Mouse (Mus musculus): ENCODE data around the gene Tpcn2. TPM values are rescaled to one million over a fixed set of nuclear protein-coding genes. Genes with fewer than 3 reads are reported as not detected.

The Tpcn2 gene
- polyA plus RNA-seq, 1 experiment from 2014 or later, result 18.6 TPM

DNA sequence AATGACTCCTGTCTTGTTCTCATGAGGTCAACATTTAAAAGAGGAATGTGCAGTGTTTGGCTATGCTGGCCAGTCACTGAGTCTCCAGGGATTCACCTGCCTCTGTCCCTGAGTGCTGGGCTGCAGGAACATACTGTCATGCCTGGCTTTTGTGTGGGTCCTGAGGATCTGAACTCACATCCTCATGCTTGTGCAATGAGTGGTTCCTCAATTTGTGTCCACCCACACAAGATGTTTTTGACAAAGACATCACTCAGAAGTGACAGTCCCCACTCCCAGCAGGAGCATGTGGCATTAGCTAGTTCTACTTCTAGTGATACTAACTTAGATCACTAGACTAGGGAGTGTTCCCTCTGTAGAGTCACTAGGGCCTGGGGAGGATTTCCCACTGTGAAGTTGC, 93.3 kb downstream of the Tpcn2 start:
- no peaks in the 10 kb centered on the region for H3K27me3 ChIP-seq
- in situ Hi-C loops (cut with MboI; ENCODE audit: low pct_unique_long_range_greater_than_20kb), result no loop called here
- CTCF ChIA-PET, result no interaction called here
- ATAC-seq (no peak), DNase-seq (ENCODE audit: low read depth, low spot score) (no peak)
- no peak for TF ChIP-seq CTCF (IDR thresholded peaks at IDR 0.05)
- POLR2A ChIA-PET, result interaction anchor here (0.6 kb wide), 1 partner anchor 70 kb away, joined by 3 read pairs; no protein-coding TSS in a partner anchor

- no peak for TF ChIP-seq CTCF (IDR thresholded peaks at IDR 0.05)
- ChIA-PET POLR2A (no interaction called here), CTCF (no interaction called here)
- ATAC-seq, result no peak
- in situ Hi-C loops (cut with MboI; ENCODE audit: low pct_unique_long_range_greater_than_20kb), result no loop called here
- no peaks in the 10 kb centered on the region for H3K27me3 ChIP-seq
- no peak for DNase-seq (ENCODE audit: low read depth, low spot score)
Observed at GRCm38 (mm10) chr7:145189342-145189741, 94.5 kb downstream of the Tpcn2 start.

DNA sequence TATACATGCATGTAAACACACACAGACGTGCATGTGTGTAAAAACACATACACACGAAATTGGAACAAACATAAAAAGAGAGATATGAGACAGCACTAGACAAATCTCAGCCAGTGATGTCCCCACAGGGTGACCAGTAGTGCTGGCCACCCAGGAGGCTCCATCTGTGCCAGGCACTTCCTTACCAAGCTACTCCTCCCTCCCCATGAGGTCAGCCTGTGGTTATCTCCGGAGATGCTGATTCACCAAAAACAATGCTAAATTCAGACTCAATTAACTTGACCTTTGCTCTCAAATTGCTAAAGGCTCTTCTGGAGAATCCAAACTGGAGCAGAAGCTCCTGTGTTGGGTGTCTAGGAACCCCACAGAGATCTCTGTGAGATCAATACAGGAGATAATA, 96.0 kb downstream of the Tpcn2 start:
- POLR2A ChIA-PET, result no interaction called here
- CTCF ChIA-PET, result interaction anchor here (1.2 kb wide), 1 partner anchor 36 kb away, joined by 3 read pairs; no protein-coding TSS in a partner anchor
- no peak for ATAC-seq
- DNase-seq (ENCODE audit: low read depth, low spot score), result no peak
- in situ Hi-C loops (cut with MboI; ENCODE audit: low pct_unique_long_range_greater_than_20kb), result no loop called here
- no peaks in the 10 kb centered on the region for H3K27me3 ChIP-seq
- TF ChIP-seq CTCF (IDR thresholded peaks at IDR 0.05), result no peak

GRCm38 (mm10) chr7:145182388-145182787, 101.4 kb downstream of the Tpcn2 start:
- no peaks in the 10 kb centered on the region for H3K27me3 ChIP-seq
- ChIA-PET CTCF (no interaction called here), POLR2A (interaction anchor here (0.8 kb wide), 1 partner anchor 24 kb away, joined by 3 read pairs; no protein-coding TSS in a partner anchor)
- in situ Hi-C loops (cut with MboI; ENCODE audit: low pct_unique_long_range_greater_than_20kb), result no loop called here
- TF ChIP-seq CTCF (IDR thresholded peaks at IDR 0.05), result no peak
- ATAC-seq, result no peak
- no peak for DNase-seq (ENCODE audit: low read depth, low spot score)

DNA sequence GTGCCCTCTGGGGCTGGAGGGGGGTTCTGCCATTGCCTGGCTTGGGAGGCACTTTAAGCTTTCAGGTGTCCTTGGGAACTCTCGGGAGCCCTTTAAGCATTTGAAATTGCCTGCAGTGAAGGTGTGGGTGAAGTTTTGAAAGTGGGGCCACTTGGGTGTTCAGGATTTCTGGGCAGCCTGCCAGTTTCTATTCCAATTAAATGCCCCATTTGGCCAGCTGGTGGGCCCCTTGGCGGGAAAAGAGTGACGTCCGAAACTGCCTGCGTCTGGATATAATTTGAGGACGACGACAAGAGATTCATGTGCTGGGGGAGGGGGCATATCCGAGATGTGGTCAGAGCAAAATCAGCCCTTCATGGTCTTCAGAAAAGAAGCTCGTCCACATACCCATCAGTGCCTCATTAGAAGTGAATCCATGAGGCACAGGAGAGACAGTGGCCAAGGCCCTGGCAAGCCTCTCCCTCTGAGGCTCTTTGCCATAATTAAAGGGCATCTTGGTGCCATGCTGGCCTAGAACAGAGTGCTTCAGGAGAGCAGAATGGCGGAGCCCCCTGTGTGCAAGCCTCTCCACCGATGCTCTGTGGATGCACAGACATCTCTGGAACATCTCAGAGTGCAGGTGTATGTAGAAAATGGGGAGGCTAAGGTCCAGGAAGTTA, 102.3 kb downstream of the Tpcn2 start:
- no peaks in the 10 kb centered on the region for H3K27me3 ChIP-seq
- CTCF ChIA-PET, result no interaction called here
- in situ Hi-C loops (cut with MboI; ENCODE audit: low pct_unique_long_range_greater_than_20kb), result no loop called here
- no peak for ATAC-seq
- POLR2A ChIA-PET, result interaction anchor here (0.8 to 1.1 kb wide), 2 partner anchors 9 to 23 kb away, joined by 3 to 8 read pairs; no protein-coding TSS in a partner anchor
- DNase-seq (ENCODE audit: low read depth, low spot score), result no peak
- TF ChIP-seq CTCF (IDR thresholded peaks at IDR 0.05), result no peak

GRCm38 (mm10) chr7:145179691-145180091, 104.1 kb downstream of the Tpcn2 start:
- in situ Hi-C loops (cut with MboI; ENCODE audit: low pct_unique_long_range_greater_than_20kb), result no loop called here
- CTCF ChIA-PET, result interaction anchor here (1.3 kb wide), 1 partner anchor 14 kb away, joined by 3 read pairs; no protein-coding TSS in a partner anchor
- POLR2A ChIA-PET, result no interaction called here
- no peak for DNase-seq (ENCODE audit: low read depth, low spot score)
- no peak for TF ChIP-seq CTCF (IDR thresholded peaks at IDR 0.05)
- ATAC-seq, result no peak
- H3K27me3 ChIP-seq, result no peaks in the 10 kb centered on the region

- DNase-seq (ENCODE audit: low read depth, low spot score), result no peak
- in situ Hi-C loops (cut with MboI; ENCODE audit: low pct_unique_long_range_greater_than_20kb), result no loop called here
- H3K27me3 ChIP-seq, result no peaks in the 10 kb centered on the region
- CTCF ChIA-PET, result interaction anchor here (0.9 to 1.0 kb wide), 2 partner anchors 36 to 40 kb away, joined by 3 to 4 read pairs; no protein-coding TSS in a partner anchor
- TF ChIP-seq CTCF (IDR thresholded peaks at IDR 0.05), result no peak
- POLR2A ChIA-PET, result no interaction called here
- ATAC-seq, result no peak
Observed at GRCm38 (mm10) chr7:145176750-145177589, 106.8 kb downstream of the Tpcn2 start.

DNA sequence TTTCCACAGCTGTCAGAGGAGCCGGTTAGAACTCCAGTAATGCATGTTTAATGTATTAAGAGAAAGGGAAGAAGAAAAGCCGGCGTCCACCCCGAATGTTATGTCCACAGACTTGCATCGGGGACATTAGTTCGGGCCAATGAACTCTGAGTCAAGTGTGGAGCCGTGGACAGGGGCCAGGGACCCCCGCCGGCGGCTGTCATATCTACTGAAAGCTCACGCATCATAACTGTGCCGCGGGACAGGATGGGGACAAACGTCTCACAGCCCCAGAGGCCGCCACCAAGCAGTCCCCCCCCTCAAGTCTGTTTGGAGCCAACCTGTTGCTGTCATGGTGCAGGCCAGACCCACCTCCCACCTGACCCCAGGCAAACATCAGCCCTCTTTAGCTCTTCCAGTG, 110.2 kb downstream of the Tpcn2 start:
- POLR2A ChIA-PET, result no interaction called here
- DNase-seq (ENCODE audit: low read depth, low spot score) (no peak), ATAC-seq (no peak)
- no peak for TF ChIP-seq CTCF (IDR thresholded peaks at IDR 0.05)
- in situ Hi-C loops (cut with MboI; ENCODE audit: low pct_unique_long_range_greater_than_20kb), result no loop called here
- H3K27me3 ChIP-seq, result no peaks in the 10 kb centered on the region
- CTCF ChIA-PET, result no interaction called here

GRCm38 (mm10) chr7:145173116-145173515, 110.7 kb downstream of the Tpcn2 start:
- no peak for TF ChIP-seq CTCF (IDR thresholded peaks at IDR 0.05)
- ChIA-PET POLR2A (interaction anchor here (0.9 kb wide), 1 partner anchor 8 kb away, joined by 8 read pairs; no protein-coding TSS in a partner anchor), CTCF (no interaction called here)
- H3K27me3 ChIP-seq, result no peaks in the 10 kb centered on the region
- DNase-seq (ENCODE audit: low read depth, low spot score), result no peak
- no peak for ATAC-seq
- in situ Hi-C loops (cut with MboI; ENCODE audit: low pct_unique_long_range_greater_than_20kb), result no loop called here

- in situ Hi-C loops (cut with MboI; ENCODE audit: low pct_unique_long_range_greater_than_20kb), result no loop called here
- no peak for TF ChIP-seq CTCF (IDR thresholded peaks at IDR 0.05)
- POLR2A ChIA-PET, result no interaction called here
- ATAC-seq (no peak), DNase-seq (ENCODE audit: low read depth, low spot score) (no peak)
- CTCF ChIA-PET, result no interaction called here
- no peaks in the 10 kb centered on the region for H3K27me3 ChIP-seq
Observed at GRCm38 (mm10) chr7:145169703-145170102, 114.1 kb downstream of the Tpcn2 start.
